In the genomic region with DNA sequence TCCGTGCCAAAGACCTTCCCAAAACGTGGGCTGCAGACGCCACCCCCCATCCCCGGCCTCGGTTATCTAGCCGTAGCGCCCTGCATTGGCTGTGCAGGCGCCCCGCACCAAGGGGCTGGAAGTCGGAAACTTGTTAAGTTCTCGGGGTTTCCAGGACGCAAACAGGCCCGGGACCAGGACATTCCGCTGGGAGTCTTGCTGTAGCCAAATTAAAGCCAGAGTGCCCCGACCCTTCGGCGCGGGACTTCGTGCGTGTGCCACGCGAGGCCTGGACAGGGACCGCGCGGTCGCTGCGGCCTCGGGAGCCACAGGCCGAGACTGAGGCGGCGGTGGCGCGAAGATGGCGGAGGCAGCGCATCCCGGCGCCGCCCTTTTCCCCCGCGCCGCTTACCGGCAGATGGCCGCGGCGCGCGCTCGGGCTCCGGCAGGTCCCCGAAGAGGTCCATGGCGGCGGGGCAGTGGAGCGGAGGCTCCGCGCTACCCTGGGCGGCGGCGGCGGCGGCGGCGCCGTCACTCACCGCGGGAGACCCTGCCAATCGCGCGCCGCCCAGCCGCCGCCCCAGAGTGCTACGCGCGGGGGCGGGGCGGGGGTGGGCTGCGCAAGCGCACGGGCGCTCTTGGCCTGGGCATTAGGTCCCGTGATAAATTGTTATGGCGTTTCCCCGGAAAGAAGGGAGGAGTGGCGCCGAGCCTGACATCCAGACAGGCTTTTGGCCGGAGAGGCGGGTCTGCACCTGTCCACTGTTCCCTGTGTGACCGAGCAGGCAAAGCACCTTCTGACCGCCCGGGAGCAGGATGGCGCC, we compare ENCODE assay signal across 8 mouse cellular contexts. TPM values are rescaled to one million over a fixed set of nuclear protein-coding genes. Genes with fewer than 3 reads are reported as not detected.
DNase-seq lines count a peak whose midpoint lies in the region; ATAC-seq and TF ChIP-seq lines count a peak whose summit lies in the region.

Gene Ilkap, minus strand, starts transcription at position 556 of the 803 bp plus-strand sequence.

- TF ChIP-seq CTCF in layer of hippocampus, adult 2 months (conservative IDR thresholded peaks at IDR 0.05): no peak

- WGBS in forebrain, embryonic 14.5 days: under 1% methylated on average over 83 of the region's 91 CpGs
- under 1% methylated on average over 85 of the region's 91 CpGs for WGBS in lung, embryonic 15.5 days

- peak; percentile 69 for DNase-seq in ES-E14 (ENCODE audit: low read depth, low spot score)
- peak; percentile 93 for DNase-seq in forebrain, embryonic 14.5 days (ENCODE audit: low spot score)
- DNase-seq in heart, postnatal 14 days: peak; percentile 86 to 89
- peak; percentile 71 to 77 for DNase-seq in layer of hippocampus, adult 2 months (ENCODE audit: low spot score in 2 of 2)
- peak; percentile 75 for DNase-seq in ovary, adult 18-20 months (ENCODE audit: low spot score)
- peak; percentile 89 for DNase-seq in thymus, postnatal 0 days (ENCODE audit: low spot score)

- H3K27ac ChIP-seq in ES-E14 (ENCODE audit: insufficient read depth, low read depth, low read length, poor library complexity, severe bottlenecking): no peak within 1 kb of the TSS; the same call in 1 of the 2 replicates
- H3K27ac ChIP-seq in forebrain, embryonic 14.5 days (ENCODE audit: low read depth, low read length): peak within 1 kb of the TSS; percentile 83
- H3K27ac ChIP-seq in layer of hippocampus, adult 2 months: peak within 1 kb of the TSS; percentile 99
- H3K27ac ChIP-seq in lung, embryonic 15.5 days: peak within 1 kb of the TSS; percentile 77

- peak within 1 kb of the TSS; percentile 88 for H3K9ac ChIP-seq in ES-E14 (ENCODE audit: insufficient read depth, low read depth, low read length, poor library complexity, severe bottlenecking)
- H3K9ac ChIP-seq in forebrain, embryonic 14.5 days (ENCODE audit: low read length): peak within 1 kb of the TSS; percentile 88
- peak within 1 kb of the TSS; percentile 92 for H3K9ac ChIP-seq in lung, embryonic 15.5 days

- peak; percentile 84 for ATAC-seq in cerebellum, adult (ENCODE audit: insufficient number of reproducible peaks, low FRiP score, low TSS enrichment)
- peak; percentile 97 for ATAC-seq in forebrain, embryonic 14.5 days
- ATAC-seq in lung, embryonic 15.5 days (ENCODE audit: borderline replicate concordance, extremely low read depth, low FRiP score, low TSS enrichment): peak; percentile 97

- peaks cover 4% of the 10 kb centered on the region for H3K36me3 ChIP-seq in ES-E14 (ENCODE audit: control insufficient read depth, insufficient read depth, low read length, poor library complexity, severe bottlenecking)
- peaks cover 16% of the 10 kb centered on the region for H3K36me3 ChIP-seq in forebrain, embryonic 14.5 days (ENCODE audit: control insufficient read depth, insufficient read depth, low read length)
- H3K36me3 ChIP-seq in lung, embryonic 15.5 days: peaks cover 9% of the 10 kb centered on the region; the same call in 1 of the 2 replicates

- no peaks in the 10 kb centered on the region; a peak in 1 of 4 replicates for H3K4me1 ChIP-seq in ES-E14 (ENCODE audit: control insufficient read depth in 2 of 2, insufficient read depth in 2 of 2, low read length in 2 of 2, poor library complexity in 1 of 2)
- peaks cover 15% of the 10 kb centered on the region for H3K4me1 ChIP-seq in forebrain, embryonic 14.5 days (ENCODE audit: control insufficient read depth, insufficient read depth, low read length)
- H3K4me1 ChIP-seq in lung, embryonic 15.5 days: peaks cover 13% of the 10 kb centered on the region

- in situ Hi-C loops in ES-E14 (cut with MboI; ENCODE audit: low sequenced_read_pairs in 2 of 2, unreplicated experiment in 2 of 2): no loop called here

- no peaks in the 10 kb centered on the region for H3K27me3 ChIP-seq in forebrain, embryonic 14.5 days (replicated peaks; ENCODE audit: control insufficient read depth, insufficient read depth, low read length)
- no peaks in the 10 kb centered on the region for H3K27me3 ChIP-seq in lung, embryonic 15.5 days

- peak within 1 kb of the TSS; percentile 96 for H3K4me2 ChIP-seq in forebrain, embryonic 14.5 days (ENCODE audit: low read length)
- peak within 1 kb of the TSS; percentile 80 for H3K4me2 ChIP-seq in lung, embryonic 15.5 days

- peak within 1 kb of the TSS; percentile 84 to 86 for H3K4me3 ChIP-seq in ES-E14 (ENCODE audit: insufficient read depth in 1 of 2, low read depth in 1 of 2, low read length in 2 of 2, poor library complexity in 1 of 2, severe bottlenecking in 1 of 2)
- H3K4me3 ChIP-seq in forebrain, embryonic 14.5 days (ENCODE audit: low read depth, low read length): peak within 1 kb of the TSS; percentile 88
- H3K4me3 ChIP-seq in layer of hippocampus, adult 2 months: peak within 1 kb of the TSS; percentile 83
- H3K4me3 ChIP-seq in lung, embryonic 15.5 days: peak within 1 kb of the TSS; percentile 90

- intact Hi-C loops in heart, postnatal 14 days (cut with DNase I): no loop called here

- no peaks in the 10 kb centered on the region for H3K9me3 ChIP-seq in ES-E14 (ENCODE audit: control insufficient read depth, insufficient read depth, low read depth, low read length)
- H3K9me3 ChIP-seq in forebrain, embryonic 14.5 days (replicated peaks; ENCODE audit: control insufficient read depth, low read length): no peaks in the 10 kb centered on the region
- no peaks in the 10 kb centered on the region for H3K9me3 ChIP-seq in lung, embryonic 15.5 days

TF ChIP-seq in ES-E14, 5 proteins besides CTCF, POLR2A, EP300 and RAD21:
- TF ChIP-seq HCFC1 (IDR thresholded peaks at IDR 0.05; ENCODE audit: borderline replicate concordance, insufficient read depth, low read length): 0 out of 2 replicates have a peak, but pooled peaks have one; percentile 31
- TF ChIP-seq MAFK (IDR thresholded peaks at IDR 0.05; ENCODE audit: insufficient read depth, low read depth, low read length): no peak
TF ChIP-seq in ES-E14: peak in this region for 1.

RNA-seq across cellular contexts. Expression of gene Ilkap, which starts in this region (rescaled TPM):
- total RNA-seq in ES-E14 (2012; rRNA removed): 64.9 and 71.3 TPM in 2 replicates
- 151 and 162 TPM in 2 replicates for polyA plus RNA-seq in forebrain, embryonic 14.5 days (2014; fragmentation: Nextera tagmentation; extraction: Ambion mirVana)
- 10 to 100 TPM; 45.4 to 46.7 TPM for total RNA-seq in heart, postnatal 14 days (2021)
- 10 to 100 TPM; 66.6 to 67.9 TPM for total RNA-seq in layer of hippocampus, adult 2 months (2021)
- polyA plus RNA-seq in lung, embryonic 15.5 days (2015; fragmentation: Nextera tagmentation; extraction: Ambion mirVana): 146 and 149 TPM in 2 replicates
- 129 and 133 TPM in 2 replicates for polyA plus RNA-seq in thymus, postnatal 0 days (2015; fragmentation: Nextera tagmentation; extraction: Ambion mirVana)
